Comparison of ENCODE assay signal across 21 mouse cellular contexts in genomic region chr16:25817753-25818624, GRCm38 (mm10).
DNase-seq lines count a peak whose midpoint lies in the region; ATAC-seq lines count a peak whose summit lies in the region.
"Had no signal": no experiment of that assay in that cellular context is flagged by ENCODE, and none has a peak within 500 bp of the region (broad histone marks: within the 10 kb centered on the region; RNA-seq: fewer than 3 reads in every experiment).

No protein-coding gene starts in this region.

- H3K4me3 ChIP-seq in hindbrain, embryonic 11.5 days (ENCODE audit: low read depth, low read length), result no peak overlapping the region
- H3K4me3 ChIP-seq in hindbrain, embryonic 12.5 days, result no peak overlapping the region
- no peak overlapping the region for H3K4me3 ChIP-seq in midbrain, embryonic 13.5 days (replicated peaks)
- no peak overlapping the region for H3K4me3 ChIP-seq in midbrain, embryonic 15.5 days
- H3K4me3 ChIP-seq: embryonic facial prominence, embryonic 13.5 days; heart, embryonic 10.5 days; liver, embryonic 12.5 days; lung, embryonic 15.5 days had no signal

- no peaks in the 10 kb centered on the region for H3K27me3 ChIP-seq in hindbrain, embryonic 11.5 days (ENCODE audit: control insufficient read depth, insufficient read depth, low read length)
- H3K27me3 ChIP-seq in hindbrain, embryonic 12.5 days, result no peaks in the 10 kb centered on the region
- H3K27me3 ChIP-seq in midbrain, embryonic 13.5 days, result peaks cover 3% of the 10 kb centered on the region; the same call in 1 of the 2 replicates
- no peaks in the 10 kb centered on the region for H3K27me3 ChIP-seq in midbrain, embryonic 15.5 days (replicated peaks)
- H3K27me3 ChIP-seq: embryonic facial prominence, embryonic 13.5 days; liver, embryonic 12.5 days; lung, embryonic 15.5 days had no signal

- WGBS in hindbrain, embryonic 11.5 days, result 26% methylated on average over 10 of the region's 10 CpGs
- 23% methylated on average over 10 of the region's 10 CpGs for WGBS in hindbrain, embryonic 12.5 days
- 15% methylated on average over 10 of the region's 10 CpGs for WGBS in midbrain, embryonic 13.5 days
- WGBS in midbrain, embryonic 15.5 days, result 21% methylated on average over 10 of the region's 10 CpGs

- H3K9ac ChIP-seq in hindbrain, embryonic 11.5 days (ENCODE audit: low read depth, low read length), result no peak overlapping the region
- H3K9ac ChIP-seq in hindbrain, embryonic 12.5 days, result no peak overlapping the region
- H3K9ac ChIP-seq in midbrain, embryonic 13.5 days (replicated peaks), result no peak overlapping the region
- H3K9ac ChIP-seq in midbrain, embryonic 15.5 days, result no peak overlapping the region
- H3K9ac ChIP-seq: embryonic facial prominence, embryonic 13.5 days; liver, embryonic 12.5 days; lung, embryonic 15.5 days had no signal

- ATAC-seq in hindbrain, embryonic 11.5 days (ENCODE audit: low FRiP score), result no peak
- ATAC-seq in hindbrain, embryonic 12.5 days (ENCODE audit: low FRiP score), result no peak
- ATAC-seq in midbrain, embryonic 13.5 days, result 0 out of 2 replicates have a peak, but pooled peaks have one; percentile 24
- ATAC-seq in midbrain, embryonic 15.5 days (replicated peaks), result no peak
- ATAC-seq in frontal cortex, adult (ENCODE audit: low TSS enrichment), result no peak
- ATAC-seq: hindbrain, embryonic 16.5 days; intestine, postnatal 0 days; liver, embryonic 12.5 days had no signal

- no peak overlapping the region for H3K4me2 ChIP-seq in hindbrain, embryonic 11.5 days (replicated peaks; ENCODE audit: low read depth, low read length)
- H3K4me2 ChIP-seq in hindbrain, embryonic 12.5 days (replicated peaks), result no peak overlapping the region
- no peak overlapping the region for H3K4me2 ChIP-seq in midbrain, embryonic 13.5 days (replicated peaks)
- H3K4me2 ChIP-seq in midbrain, embryonic 15.5 days, result no peak overlapping the region
- H3K4me2 ChIP-seq: embryonic facial prominence, embryonic 13.5 days; liver, embryonic 12.5 days; lung, embryonic 15.5 days had no signal

- no peaks in the 10 kb centered on the region for H3K36me3 ChIP-seq in hindbrain, embryonic 11.5 days (ENCODE audit: control insufficient read depth, insufficient read depth, low read length)
- H3K36me3 ChIP-seq in hindbrain, embryonic 12.5 days, result no peaks in the 10 kb centered on the region
- no peaks in the 10 kb centered on the region for H3K36me3 ChIP-seq in midbrain, embryonic 13.5 days
- no peaks in the 10 kb centered on the region for H3K36me3 ChIP-seq in midbrain, embryonic 15.5 days (replicated peaks)
- H3K36me3 ChIP-seq: embryonic facial prominence, embryonic 13.5 days; G1E; heart, embryonic 10.5 days; liver, embryonic 12.5 days; lung, embryonic 15.5 days had no signal

- no peaks in the 10 kb centered on the region for H3K9me3 ChIP-seq in hindbrain, embryonic 11.5 days (ENCODE audit: control insufficient read depth, low read length)
- no peaks in the 10 kb centered on the region for H3K9me3 ChIP-seq in hindbrain, embryonic 12.5 days (replicated peaks)
- no peaks in the 10 kb centered on the region for H3K9me3 ChIP-seq in midbrain, embryonic 13.5 days
- H3K9me3 ChIP-seq in midbrain, embryonic 15.5 days, result no peaks in the 10 kb centered on the region
- H3K9me3 ChIP-seq: embryonic facial prominence, embryonic 13.5 days; heart, embryonic 10.5 days; liver, embryonic 12.5 days; lung, embryonic 15.5 days had no signal

- no peak overlapping the region for H3K27ac ChIP-seq in hindbrain, embryonic 11.5 days (ENCODE audit: low read depth, low read length)
- H3K27ac ChIP-seq in hindbrain, embryonic 12.5 days, result no peak overlapping the region
- H3K27ac ChIP-seq in midbrain, embryonic 13.5 days, result no peak overlapping the region
- H3K27ac ChIP-seq in midbrain, embryonic 15.5 days, result no peak overlapping the region
- H3K27ac ChIP-seq: embryonic facial prominence, embryonic 13.5 days; heart, embryonic 10.5 days; liver, embryonic 12.5 days; lung, embryonic 15.5 days had no signal

- peak; percentile 6 for DNase-seq in hindbrain, embryonic 11.5 days (ENCODE audit: low spot score)
- peak; percentile 67 for DNase-seq in ZHBTc4 (ENCODE audit: low read depth, low spot score)
- DNase-seq in retina, postnatal 1 day, result peak; percentile 15
- DNase-seq: adrenal gland, adult 2 months; cerebellum, adult 11 months; cerebellum, postnatal 25 days; gastrocnemius, postnatal 36 days; heart, postnatal 10 days; left cerebral cortex, postnatal 4 days; thymus, postnatal 4 days had no signal

- H3K4me1 ChIP-seq in hindbrain, embryonic 11.5 days (replicated peaks; ENCODE audit: control insufficient read depth, insufficient read depth, low read length), result no peaks in the 10 kb centered on the region
- H3K4me1 ChIP-seq in hindbrain, embryonic 12.5 days, result 0 out of 2 replicates have a peak, but pooled peaks cover 5% of the 10 kb centered on the region
- H3K4me1 ChIP-seq in midbrain, embryonic 13.5 days (replicated peaks), result peaks cover 6% of the 10 kb centered on the region
- H3K4me1 ChIP-seq in midbrain, embryonic 15.5 days, result no peaks in the 10 kb centered on the region
- H3K4me1 ChIP-seq: heart, embryonic 10.5 days; liver, embryonic 12.5 days; lung, embryonic 15.5 days had no signal

Comparison
In these comparisons a context has a peak if more than half of its experiments do, and no peak if none do; other contexts are left out.
1. DNase-seq: peak in every context shown above with its lines; median percentile 67 in ZHBTc4; 15 in retina, postnatal 1 day; 6 in hindbrain, embryonic 11.5 days.